Mouse (Mus musculus): ENCODE measurements around the gene Mapre1.

- no peak for TF ChIP-seq CTCF (IDR thresholded peaks at IDR 0.05; ENCODE audit: control insufficient read depth, insufficient read depth, insufficient read length)
- TF ChIP-seq MAX (IDR thresholded peaks at IDR 0.05), result no peak
- TF ChIP-seq MYOG (IDR thresholded peaks at IDR 0.05; ENCODE audit: control insufficient read depth, extremely low read depth, insufficient read length), result no peak
- TF ChIP-seq CEBPB (IDR thresholded peaks at IDR 0.05; ENCODE audit: low read depth), result no peak
- TF ChIP-seq USF1 (IDR thresholded peaks at IDR 0.05; ENCODE audit: low read depth), result no peak
- no peak for TF ChIP-seq MYOD1 (IDR thresholded peaks at IDR 0.05; ENCODE audit: control insufficient read depth, insufficient read length, low read depth)
- TF ChIP-seq FOSL1 (IDR thresholded peaks at IDR 0.05; ENCODE audit: insufficient read depth, low read length, poor library complexity, severe bottlenecking), result no peak
Observed at GRCm38 (mm10) chr2:153723098-153723497, 18.0 kb upstream of the Mapre1 start.
